Mouse (Mus musculus) C2C12 (cell line): Measurements from ENCODE around the gene Tom1l2. TPM values are rescaled to one million over a fixed set of nuclear protein-coding genes. Genes with fewer than 3 reads are reported as not detected.

Experiments
- H3K27me3 ChIP-seq: one replicate; pipeline ENCODE4 v1.6.1; 2011; ENCODE audit not compliant: control insufficient read depth, insufficient read depth, insufficient read length
- H3K36me3 ChIP-seq: one replicate; pipeline ENCODE4 v1.6.1; 2011; ENCODE audit not compliant: control insufficient read depth, insufficient read depth
- H3K4me3 ChIP-seq: one replicate; pipeline ENCODE4 v1.5.1; 2011; ENCODE audit warnings: mild to moderate bottlenecking, control low read depth; ENCODE audit not compliant: poor library complexity, insufficient read depth, severe bottlenecking
- H3K79me2 ChIP-seq: one replicate; pipeline ENCODE4 v1.6.1; 2011; ENCODE audit not compliant: control insufficient read depth, insufficient read depth
- H3K79me3 ChIP-seq: one replicate; pipeline ENCODE4 v1.6.1; 2011; ENCODE audit warnings: low read depth, control low read depth
- H3ac ChIP-seq: one replicate; pipeline ENCODE3; 2011; ENCODE audit warnings: low read depth; ENCODE audit not compliant: control insufficient read depth, insufficient read length
- CEBPB ChIP-seq: IDR thresholded peaks from one replicate; pipeline ENCODE4 v1.6.1; 2011; ENCODE audit warnings: low read depth, mild to moderate bottlenecking, control low read depth, moderate library complexity
- CTCF ChIP-seq: IDR thresholded peaks from one replicate; pipeline ENCODE4 v1.5.1; 2011; ENCODE audit not compliant: control insufficient read depth, insufficient read depth, insufficient read length
- FOSL1 ChIP-seq: IDR thresholded peaks from one replicate; pipeline ENCODE4 v1.8.0; 2011; ENCODE audit warnings: mild to moderate bottlenecking, low read length; ENCODE audit not compliant: poor library complexity, insufficient read depth, severe bottlenecking
- MAX ChIP-seq: IDR thresholded peaks from one replicate; pipeline ENCODE4 v1.6.1; 2011; ENCODE audit warnings: mild to moderate bottlenecking, control low read depth
- MYOD1 ChIP-seq: IDR thresholded peaks from one replicate; pipeline ENCODE4 v1.6.1; 2011; ENCODE audit warnings: low read depth; ENCODE audit not compliant: control insufficient read depth, insufficient read length
- MYOG ChIP-seq: IDR thresholded peaks from one replicate; pipeline ENCODE4 v1.6.1; 2011; ENCODE audit not compliant: control insufficient read depth, insufficient read length; ENCODE audit errors: extremely low read depth
- USF1 ChIP-seq: IDR thresholded peaks from one replicate; pipeline ENCODE4 v1.6.1; 2011; ENCODE audit warnings: low read depth, mild to moderate bottlenecking, control low read depth, moderate library complexity
- polyA plus RNA-seq: library from polyadenylated mRNA; unstranded; fragments of >200 nt; fragmentation: generic; extraction: Trizol; gene quantifications from one replicate; pipeline ENCODE4 v1.2.1, GENCODE M21; 2012; ENCODE audit warnings: missing spikeins

The Tom1l2 gene
- polyA plus RNA-seq, 1 experiment = 17.1 TPM

GRCm38 (mm10) chr11:60189501-60190040, 163.1 kb downstream of the Tom1l2 start:
- TF ChIP-seq MAX = no peak
- no peak for TF ChIP-seq USF1
- TF ChIP-seq FOSL1 = no peak
- TF ChIP-seq MYOD1 = no peak
- no peak for TF ChIP-seq MYOG
- no peak for TF ChIP-seq CTCF
- TF ChIP-seq CEBPB = no peak
- Histone ChIP-seq H3K4me3 (no peak overlapping the region), H3ac (no peak overlapping the region), H3K27me3 (no peaks in the 10 kb centered on the region), H3K79me2 (no peaks in the 10 kb centered on the region), H3K79me3 (no peaks in the 10 kb centered on the region), H3K36me3 (peaks cover 19% of the 10 kb centered on the region)

- H3K79me2 ChIP-seq = peaks cover 7% of the 10 kb centered on the region
- H3K79me3 ChIP-seq = no peaks in the 10 kb centered on the region
- TF ChIP-seq CTCF (no peak), MYOG (no peak)
- peaks cover 19% of the 10 kb centered on the region for H3K36me3 ChIP-seq
- H3K4me3 ChIP-seq = no peak overlapping the region
- H3K27me3 ChIP-seq = no peaks in the 10 kb centered on the region
- no peak overlapping the region for H3ac ChIP-seq
Measured at GRCm38 (mm10) chr11:60188275-60188853, 164.3 kb downstream of the Tom1l2 start.

DNA sequence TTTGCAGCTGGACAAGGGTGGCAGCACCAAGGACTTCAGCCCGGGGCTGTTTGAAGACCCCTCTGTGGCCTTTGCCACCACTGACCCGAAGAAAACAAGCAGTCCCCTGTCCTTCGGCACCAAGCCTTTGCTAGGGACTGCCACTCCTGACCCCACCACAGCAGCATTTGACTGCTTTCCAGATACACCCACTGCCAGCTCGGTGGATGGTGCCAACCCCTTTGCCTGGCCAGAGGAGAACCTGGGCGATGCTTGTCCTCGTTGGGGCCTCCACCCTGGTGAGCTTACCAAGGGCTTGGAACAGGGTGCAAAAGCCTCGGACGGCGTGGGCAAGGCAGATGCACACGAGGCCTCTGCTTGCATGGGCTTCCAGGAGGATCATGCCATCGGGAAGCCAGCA, 165.6 kb downstream of the Tom1l2 start:
- Histone ChIP-seq H3ac (no peak overlapping the region), H3K4me3 (no peak overlapping the region), H3K27me3 (no peaks in the 10 kb centered on the region), H3K36me3 (peaks cover 19% of the 10 kb centered on the region), H3K79me2 (peaks cover 7% of the 10 kb centered on the region), H3K79me3 (peaks cover 2% of the 10 kb centered on the region)
- TF ChIP-seq MAX (no peak), CEBPB (no peak), CTCF (no peak), FOSL1 (no peak), MYOG (no peak), USF1 (no peak), MYOD1 (no peak)

- peaks cover 10% of the 10 kb centered on the region for H3K79me2 ChIP-seq
- no peak overlapping the region for H3K4me3 ChIP-seq
- no peaks in the 10 kb centered on the region for H3K27me3 ChIP-seq
- peaks cover 2% of the 10 kb centered on the region for H3K79me3 ChIP-seq
- H3K36me3 ChIP-seq = peaks cover 21% of the 10 kb centered on the region
- TF ChIP-seq MAX (no peak), CEBPB (no peak), FOSL1 (no peak), CTCF (no peak), MYOD1 (no peak), USF1 (no peak), MYOG (no peak)
- no peak overlapping the region for H3ac ChIP-seq
Measured at GRCm38 (mm10) chr11:60185396-60186231, 167.1 kb downstream of the Tom1l2 start.

GRCm38 (mm10) chr11:60184346-60185325, 168.1 kb downstream of the Tom1l2 start:
- Histone ChIP-seq H3K79me3 (peaks cover 4% of the 10 kb centered on the region), H3K27me3 (no peaks in the 10 kb centered on the region), H3K4me3 (no peak overlapping the region), H3K36me3 (peaks cover 18% of the 10 kb centered on the region), H3ac (no peak overlapping the region), H3K79me2 (peaks cover 20% of the 10 kb centered on the region)
- TF ChIP-seq USF1 = no peak
- TF ChIP-seq FOSL1 = no peak
- no peak for TF ChIP-seq MYOD1
- no peak for TF ChIP-seq CTCF
- TF ChIP-seq CEBPB = no peak
- TF ChIP-seq MYOG = no peak
- no peak for TF ChIP-seq MAX
